Mouse (Mus musculus) kidney, adult 18-20 months (tissue): ENCODE measurements around the gene Zfp414.

Experiments
- DNase-seq: peaks from one replicate; pipeline ENCODE4 v3.0.0; 2021

Gene Zfp414

DNA sequence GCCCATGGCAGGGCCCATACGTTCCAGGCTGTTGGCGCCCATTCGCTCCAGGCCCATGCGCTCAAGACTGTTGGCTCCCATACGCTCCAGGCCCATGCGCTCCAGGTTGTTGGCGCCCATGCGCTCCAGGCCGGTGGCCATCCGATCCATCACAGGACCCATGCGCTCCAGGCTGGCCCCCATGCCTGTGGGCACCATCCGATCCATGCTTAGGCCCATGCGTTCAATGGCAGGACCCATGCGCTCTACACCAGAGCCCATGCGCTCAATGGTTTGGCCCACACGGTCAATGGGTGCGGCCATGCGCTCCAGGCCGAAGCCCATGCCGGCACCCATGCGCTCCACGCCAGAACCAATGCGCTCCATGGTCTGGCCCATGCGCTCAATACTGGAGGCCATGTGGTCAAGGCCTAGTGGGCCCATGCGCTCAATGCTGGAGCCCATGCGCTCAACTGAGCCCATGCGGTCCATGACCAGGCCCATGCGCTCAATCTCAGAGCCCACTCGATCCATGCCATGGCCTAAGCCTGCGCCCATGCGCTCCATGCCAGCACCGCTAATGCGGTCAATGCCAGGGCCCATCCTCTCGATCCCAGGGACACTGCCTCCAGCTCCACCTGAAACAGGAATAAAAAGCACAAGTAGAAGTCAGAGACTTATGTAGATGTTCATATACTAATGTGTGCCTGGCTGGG is 21.0 kb downstream of the Zfp414 start:
- DNase-seq = no peak

DNA sequence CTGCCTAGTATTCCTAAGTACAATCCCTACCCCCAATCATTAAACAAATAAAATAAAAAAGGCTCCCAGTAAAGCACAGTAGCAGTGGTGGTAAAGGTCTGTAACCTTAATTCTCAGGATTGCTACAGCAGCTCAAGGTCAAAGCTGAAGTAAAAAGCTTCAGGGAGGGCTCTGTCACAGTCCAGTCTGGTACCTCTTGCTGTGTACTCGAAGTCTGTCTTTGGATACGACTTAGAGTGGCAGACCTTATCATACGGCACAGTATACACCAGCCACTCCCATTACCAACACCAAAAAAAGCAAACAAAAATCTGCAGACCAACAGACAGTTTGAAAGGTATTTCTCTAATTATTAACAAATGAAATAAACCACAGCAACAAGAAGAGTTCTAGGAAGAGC is 37.9 kb downstream of the Zfp414 start:
- DNase-seq = no peak

DNA sequence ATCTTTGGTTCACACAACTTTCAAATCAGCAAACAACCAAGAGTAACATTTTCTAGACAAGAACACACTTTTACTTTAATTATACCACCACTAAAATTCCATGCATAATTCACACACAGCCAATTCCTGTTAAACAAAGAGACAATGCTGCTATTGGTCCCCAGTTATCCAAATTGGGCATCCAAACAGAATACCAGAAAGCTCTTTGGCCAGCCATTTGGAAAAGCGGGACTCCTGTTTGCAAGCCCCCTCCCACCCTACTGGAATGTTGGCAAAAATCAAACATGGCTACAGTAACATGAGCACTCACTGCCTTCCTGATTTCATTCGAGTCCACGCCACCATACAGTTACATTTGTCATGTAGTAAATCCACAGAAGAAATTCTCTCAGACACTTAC is 40.8 kb downstream of the Zfp414 start:
- DNase-seq = no peak

DNA sequence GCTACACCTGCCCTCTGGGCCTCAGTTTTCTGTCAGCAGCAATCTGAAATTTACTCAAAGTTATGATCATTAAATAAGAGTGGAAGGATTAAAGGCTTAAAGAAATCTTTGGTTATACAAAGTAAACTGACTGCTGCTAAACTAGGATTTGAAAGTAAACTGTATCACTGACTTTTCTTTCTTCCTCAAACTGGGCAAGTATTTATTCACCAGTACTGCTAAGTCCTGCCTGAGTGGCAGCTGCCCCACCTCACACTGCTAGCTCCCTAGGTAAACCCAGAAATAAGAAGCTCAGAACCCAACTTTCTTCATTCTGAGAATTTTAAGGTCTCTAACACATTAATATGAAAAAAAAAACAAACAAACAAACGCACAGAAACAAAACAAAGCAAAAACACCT is 44.9 kb downstream of the Zfp414 start:
- DNase-seq = no peak

DNA sequence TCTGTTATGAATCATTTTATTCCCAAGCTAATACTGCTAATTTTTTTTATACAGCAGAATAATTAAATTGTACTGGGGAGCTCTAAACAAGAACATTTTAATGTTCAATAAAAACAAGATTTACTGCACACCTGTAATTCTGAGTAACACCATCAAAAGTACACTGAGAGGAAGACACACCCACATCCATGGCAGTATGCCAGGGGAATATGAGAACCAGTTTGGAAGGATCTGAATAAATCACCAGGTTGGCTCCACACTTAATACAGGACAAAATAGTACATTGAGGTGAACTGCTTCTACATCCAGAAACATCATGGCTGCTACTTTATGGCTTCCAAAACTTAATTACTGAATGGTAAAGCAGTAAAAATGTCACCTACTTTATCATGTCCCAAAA is 46.6 kb downstream of the Zfp414 start:
- DNase-seq = peak; percentile 13

DNA sequence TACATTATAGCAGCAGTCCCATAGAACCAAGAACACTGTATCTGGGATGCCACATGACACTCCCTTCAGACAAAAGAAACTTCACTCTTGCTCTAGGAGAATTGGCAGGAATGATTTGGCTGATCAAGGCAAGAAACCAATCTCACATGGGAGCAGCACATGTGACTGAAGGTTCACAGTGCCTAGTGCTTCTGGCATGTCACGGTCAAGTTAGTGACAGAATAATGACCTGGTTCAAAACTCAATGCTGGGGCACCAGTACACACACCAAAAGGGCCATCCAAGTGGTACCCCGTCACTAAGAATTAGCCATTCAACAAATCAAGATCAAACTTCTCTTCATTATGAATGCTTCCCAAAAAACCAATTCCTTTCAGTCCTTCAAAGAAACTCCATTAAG is 47.2 kb downstream of the Zfp414 start:
- DNase-seq = no peak

DNA sequence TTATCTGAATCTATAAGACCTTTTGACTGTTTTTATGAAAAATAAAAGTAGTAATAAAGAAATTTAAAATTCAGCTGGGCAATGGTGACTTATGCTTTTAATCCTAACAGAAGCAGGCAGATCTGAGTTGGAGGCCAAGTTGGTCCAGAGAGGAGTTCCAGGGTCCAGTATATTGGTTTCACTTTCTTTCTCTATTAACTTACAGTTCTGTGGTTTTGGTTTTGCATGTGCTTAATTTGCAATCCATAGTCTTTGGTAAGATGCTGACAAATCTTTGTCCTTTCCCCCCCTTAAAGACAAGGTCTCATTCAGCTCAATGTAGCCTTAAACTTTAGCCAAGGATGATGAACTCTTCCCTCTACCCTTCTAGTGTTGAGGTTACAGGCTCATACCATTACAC is 49.9 kb downstream of the Zfp414 start:
- DNase-seq = no peak
